17 mouse cellular contexts compared by ENCODE assay signal in genomic region chr4:132803876-132804275, GRCm38 (mm10). TPM values are rescaled to one million over a fixed set of nuclear protein-coding genes. Genes with fewer than 3 reads are reported as not detected.
"Had no signal": no experiment of that assay in that cellular context is flagged by ENCODE, and none has a peak within 500 bp of the region (broad histone marks: within the 10 kb centered on the region; RNA-seq: fewer than 3 reads in every experiment).

No protein-coding gene starts in this region.

- H3K4me1 ChIP-seq: limb, embryonic 13.5 days; midbrain, embryonic 13.5 days; neural tube, embryonic 13.5 days had no signal

- H3K4me3 ChIP-seq: limb, embryonic 10.5 days; limb, embryonic 13.5 days; liver, embryonic 12.5 days; liver, embryonic 15.5 days; midbrain, embryonic 13.5 days; myocyte; neural tube, embryonic 13.5 days had no signal

- H3K27me3 ChIP-seq: limb, embryonic 13.5 days; liver, embryonic 12.5 days; liver, embryonic 15.5 days; midbrain, embryonic 13.5 days; neural tube, embryonic 13.5 days had no signal

- ATAC-seq: liver, embryonic 12.5 days; midbrain, embryonic 13.5 days; midbrain, embryonic 16.5 days had no signal

- H3K4me2 ChIP-seq: limb, embryonic 13.5 days; liver, embryonic 12.5 days; liver, embryonic 15.5 days; midbrain, embryonic 13.5 days; neural tube, embryonic 13.5 days had no signal

- DNase-seq: kidney, adult 18-20 months; kidney, adult 9 months; kidney, postnatal 14 days; kidney, postnatal 4 days; lung, postnatal 14 days; retina, postnatal 1 day; right cerebral cortex, postnatal 25 days; thymus, adult 2 months had no signal

- H3K9me3 ChIP-seq: limb, embryonic 10.5 days; limb, embryonic 13.5 days; liver, embryonic 12.5 days; liver, embryonic 15.5 days; midbrain, embryonic 13.5 days; neural tube, embryonic 13.5 days had no signal

- H3K36me3 ChIP-seq: limb, embryonic 10.5 days; limb, embryonic 13.5 days; liver, embryonic 12.5 days; liver, embryonic 15.5 days; midbrain, embryonic 13.5 days; neural tube, embryonic 13.5 days had no signal

- H3K9ac ChIP-seq: limb, embryonic 13.5 days; liver, embryonic 12.5 days; liver, embryonic 15.5 days; midbrain, embryonic 13.5 days; neural tube, embryonic 13.5 days had no signal

- H3K27ac ChIP-seq: limb, embryonic 10.5 days; limb, embryonic 13.5 days; liver, embryonic 12.5 days; midbrain, embryonic 13.5 days; neural tube, embryonic 13.5 days; stomach, postnatal 0 days had no signal

RNA-seq across cellular contexts. Expression of gene Themis2, which starts 7.7 kb away (rescaled TPM):
- polyA plus RNA-seq: myocyte had no signal
